Comparison of ENCODE assay signal across 11 mouse cellular contexts in genomic region chr4:131876836-131877235, GRCm38 (mm10). TPM values are rescaled to one million over a fixed set of nuclear protein-coding genes. Genes with fewer than 3 reads are reported as not detected.
DNase-seq lines count a peak whose midpoint lies in the region; ATAC-seq and TF ChIP-seq lines count a peak whose summit lies in the region.
"Had no signal": no experiment of that assay in that cellular context is flagged by ENCODE, and none has a peak within 500 bp of the region (broad histone marks: within the 10 kb centered on the region; RNA-seq: fewer than 3 reads in every experiment).

No protein-coding gene starts in this region.

- H3K9me3 ChIP-seq in heart, embryonic 12.5 days (replicated peaks): no peaks in the 10 kb centered on the region
- H3K9me3 ChIP-seq in midbrain, embryonic 12.5 days: no peaks in the 10 kb centered on the region
- no peaks in the 10 kb centered on the region for H3K9me3 ChIP-seq in midbrain, embryonic 11.5 days (ENCODE audit: control insufficient read depth, low read length)
- H3K9me3 ChIP-seq in liver, embryonic 11.5 days (ENCODE audit: control insufficient read depth, low read length): no peaks in the 10 kb centered on the region
- no peaks in the 10 kb centered on the region for H3K9me3 ChIP-seq in neural tube, embryonic 15.5 days (replicated peaks)

- no peaks in the 10 kb centered on the region for H3K27me3 ChIP-seq in heart, embryonic 12.5 days (replicated peaks)
- H3K27me3 ChIP-seq in heart, adult 2 months (ENCODE audit: control insufficient read depth, insufficient read depth, low read length): no peaks in the 10 kb centered on the region
- H3K27me3 ChIP-seq in midbrain, embryonic 12.5 days: no peaks in the 10 kb centered on the region
- H3K27me3 ChIP-seq in midbrain, embryonic 11.5 days (ENCODE audit: control insufficient read depth, insufficient read depth, low read length): no peaks in the 10 kb centered on the region
- no peaks in the 10 kb centered on the region for H3K27me3 ChIP-seq in liver, embryonic 11.5 days (replicated peaks; ENCODE audit: control insufficient read depth, insufficient read depth, low read length)
- H3K27me3 ChIP-seq in neural tube, embryonic 15.5 days (replicated peaks): no peaks in the 10 kb centered on the region

- no peak for DNase-seq in heart, adult 2 months
- no peak for DNase-seq in midbrain, embryonic 11.5 days (ENCODE audit: low spot score, missing footprints)
- no peak for DNase-seq in liver, embryonic 11.5 days (ENCODE audit: low spot score)
- DNase-seq in retina, embryonic 14.5 days (ENCODE audit: low spot score): no peak
- no peak for DNase-seq in spleen, postnatal 10 days (ENCODE audit: low spot score in 2 of 2)
- DNase-seq: right cerebral cortex, adult 18-20 months; thymus, adult 18-20 months had no signal

- ATAC-seq in heart, embryonic 12.5 days (ENCODE audit: insufficient number of reproducible peaks, low FRiP score): no peak
- ATAC-seq in midbrain, embryonic 12.5 days (ENCODE audit: low FRiP score, low read depth): no peak
- no peak for ATAC-seq in midbrain, embryonic 11.5 days (ENCODE audit: low FRiP score)
- no peak for ATAC-seq in liver, embryonic 11.5 days (replicated peaks; ENCODE audit: low FRiP score)
- no peak for ATAC-seq in neural tube, embryonic 15.5 days (ENCODE audit: low FRiP score)

- H3K4me1 ChIP-seq in heart, embryonic 12.5 days (replicated peaks): peaks cover 58% of the 10 kb centered on the region
- H3K4me1 ChIP-seq in heart, adult 2 months (ENCODE audit: control insufficient read depth, insufficient read depth, low read length): peaks cover 36% of the 10 kb centered on the region
- peaks cover 66% of the 10 kb centered on the region for H3K4me1 ChIP-seq in midbrain, embryonic 12.5 days
- H3K4me1 ChIP-seq in midbrain, embryonic 11.5 days (ENCODE audit: control insufficient read depth, insufficient read depth, low read length): peaks cover 23% of the 10 kb centered on the region
- peaks cover 30% of the 10 kb centered on the region for H3K4me1 ChIP-seq in liver, embryonic 11.5 days (replicated peaks; ENCODE audit: control insufficient read depth, insufficient read depth, low read length)
- H3K4me1 ChIP-seq in neural tube, embryonic 15.5 days: peaks cover 56% of the 10 kb centered on the region

- no peak overlapping the region for H3K4me3 ChIP-seq in heart, embryonic 12.5 days
- H3K4me3 ChIP-seq in heart, adult 2 months: no peak overlapping the region
- H3K4me3 ChIP-seq in midbrain, embryonic 12.5 days: no peak overlapping the region
- H3K4me3 ChIP-seq in midbrain, embryonic 11.5 days (ENCODE audit: low read depth, low read length): no peak overlapping the region
- H3K4me3 ChIP-seq in liver, embryonic 11.5 days (ENCODE audit: low read depth, low read length): no peak overlapping the region
- no peak overlapping the region for H3K4me3 ChIP-seq in neural tube, embryonic 15.5 days (replicated peaks)

- no peak for TF ChIP-seq EP300 in heart, adult 2 months (IDR thresholded peaks at IDR 0.05; ENCODE audit: insufficient read depth, low read depth, low read length)

- TF ChIP-seq POLR2A in heart, adult 2 months (IDR thresholded peaks at IDR 0.05; ENCODE audit: insufficient read depth, low read depth, low read length): no peak

- intact Hi-C loops in heart, adult 2 months (cut with DNase I): no loop called here

- H3K36me3 ChIP-seq in heart, embryonic 12.5 days: peaks cover 3% of the 10 kb centered on the region; the same call in 1 of the 2 replicates
- H3K36me3 ChIP-seq in heart, adult 2 months (ENCODE audit: control insufficient read depth, insufficient read depth, low read length): peaks cover 45% of the 10 kb centered on the region
- no peaks in the 10 kb centered on the region for H3K36me3 ChIP-seq in midbrain, embryonic 12.5 days
- H3K36me3 ChIP-seq in midbrain, embryonic 11.5 days (ENCODE audit: control insufficient read depth, insufficient read depth, low read length): no peaks in the 10 kb centered on the region
- no peaks in the 10 kb centered on the region for H3K36me3 ChIP-seq in liver, embryonic 11.5 days (ENCODE audit: control insufficient read depth, insufficient read depth, low read length)
- no peaks in the 10 kb centered on the region for H3K36me3 ChIP-seq in neural tube, embryonic 15.5 days

- 0 out of 2 replicates have a peak overlapping the region, but pooled peaks have one; percentile 6 for H3K9ac ChIP-seq in heart, embryonic 12.5 days
- H3K9ac ChIP-seq in heart, adult 2 months (ENCODE audit: low read depth, low read length): no peak overlapping the region
- 0 out of 2 replicates have a peak overlapping the region, but pooled peaks have one; percentile 34 for H3K9ac ChIP-seq in midbrain, embryonic 12.5 days (replicated peaks)
- H3K9ac ChIP-seq in midbrain, embryonic 11.5 days (ENCODE audit: low read length): no peak overlapping the region
- no peak overlapping the region for H3K9ac ChIP-seq in liver, embryonic 11.5 days (ENCODE audit: low read depth, low read length)
- H3K9ac ChIP-seq in neural tube, embryonic 15.5 days (replicated peaks): no peak overlapping the region

- H3K4me2 ChIP-seq in heart, embryonic 12.5 days: 0 out of 2 replicates have a peak overlapping the region, but pooled peaks have one; percentile 29
- H3K4me2 ChIP-seq in midbrain, embryonic 12.5 days (replicated peaks): peak overlapping the region; percentile 32
- no peak overlapping the region for H3K4me2 ChIP-seq in midbrain, embryonic 11.5 days
- peak overlapping the region; percentile 74 for H3K4me2 ChIP-seq in liver, embryonic 11.5 days
- H3K4me2 ChIP-seq in neural tube, embryonic 15.5 days: peak overlapping the region; percentile 96

- TF ChIP-seq CTCF in heart, adult 2 months (IDR thresholded peaks at IDR 0.05): no peak

- H3K27ac ChIP-seq in heart, embryonic 12.5 days (ENCODE audit: poor library complexity, severe bottlenecking): no peak overlapping the region
- no peak overlapping the region for H3K27ac ChIP-seq in heart, adult 2 months
- H3K27ac ChIP-seq in midbrain, embryonic 12.5 days (replicated peaks): no peak overlapping the region
- H3K27ac ChIP-seq in midbrain, embryonic 11.5 days (ENCODE audit: low read depth, low read length): no peak overlapping the region
- no peak overlapping the region; the same call in 1 of the 2 replicates for H3K27ac ChIP-seq in liver, embryonic 11.5 days (ENCODE audit: low read depth, low read length)
- no peak overlapping the region for H3K27ac ChIP-seq in neural tube, embryonic 15.5 days (replicated peaks)
- H3K27ac ChIP-seq: macrophage had no signal

- peaks cover 10% of the 10 kb centered on the region for H3K79me2 ChIP-seq in heart, adult 2 months (replicated peaks; ENCODE audit: control insufficient read depth, insufficient read depth, low read length)

- 68% methylated on average over 2 of the region's 2 CpGs for WGBS in heart, embryonic 12.5 days
- WGBS in heart, adult 2 months: 51% methylated on average over 2 of the region's 2 CpGs
- 63% methylated on average over 2 of the region's 2 CpGs for WGBS in midbrain, embryonic 12.5 days
- WGBS in midbrain, embryonic 11.5 days: 73% methylated on average over 2 of the region's 2 CpGs
- 74% methylated on average over 2 of the region's 2 CpGs for WGBS in liver, embryonic 11.5 days
- WGBS in neural tube, embryonic 15.5 days: 39% methylated on average over 2 of the region's 2 CpGs

RNA-seq across cellular contexts. Expression of gene Srsf4, which starts 3.4 kb away (rescaled TPM):
- polyA plus RNA-seq in heart, embryonic 12.5 days (2016; fragmentation: Nextera tagmentation; extraction: Ambion mirVana): 86.1 and 87.1 TPM in 2 replicates
- 10 to 100 TPM; 31.9 to 34.9 TPM for total RNA-seq in heart, adult 2 months (2021)
- 20.4 and 22.4 TPM in 2 replicates for polyA plus RNA-seq in heart, adult 2 months (2012; rRNA removed)
- polyA plus RNA-seq in midbrain, embryonic 12.5 days (2016; fragmentation: Nextera tagmentation; extraction: Ambion mirVana): 166 and 167 TPM in 2 replicates
- 144 and 157 TPM in 2 replicates for polyA plus RNA-seq in midbrain, embryonic 11.5 days (2014; fragmentation: Nextera tagmentation; extraction: Ambion mirVana)
- polyA plus RNA-seq in liver, embryonic 11.5 days (2014; fragmentation: Nextera tagmentation; extraction: Ambion mirVana): 113 and 118 TPM in 2 replicates
- polyA plus RNA-seq in neural tube, embryonic 15.5 days (2015; fragmentation: Nextera tagmentation; extraction: Ambion mirVana): 91.1 and 94.0 TPM in 2 replicates

RNA-seq across cellular contexts. Expression of gene Mecr, which starts 33.6 kb away (rescaled TPM):
- 33.9 and 35.7 TPM in 2 replicates for polyA plus RNA-seq in heart, embryonic 12.5 days (2016; fragmentation: Nextera tagmentation; extraction: Ambion mirVana)
- total RNA-seq in heart, adult 2 months (2021): 10 to 100 TPM; 27.7 to 28.3 TPM
- polyA plus RNA-seq in heart, adult 2 months (2012; rRNA removed): 28.1 and 32.9 TPM in 2 replicates
- polyA plus RNA-seq in midbrain, embryonic 12.5 days (2016; fragmentation: Nextera tagmentation; extraction: Ambion mirVana): 35.5 and 44.5 TPM in 2 replicates
- 39.8 and 40.3 TPM in 2 replicates for polyA plus RNA-seq in midbrain, embryonic 11.5 days (2014; fragmentation: Nextera tagmentation; extraction: Ambion mirVana)
- polyA plus RNA-seq in liver, embryonic 11.5 days (2014; fragmentation: Nextera tagmentation; extraction: Ambion mirVana): 59.3 and 64.4 TPM in 2 replicates
- polyA plus RNA-seq in neural tube, embryonic 15.5 days (2015; fragmentation: Nextera tagmentation; extraction: Ambion mirVana): 38.3 and 39.2 TPM in 2 replicates

RNA-seq across cellular contexts. Expression of gene Ptpru, which starts 38.7 kb away (rescaled TPM):
- 1.8 and 2.5 TPM in 2 replicates for polyA plus RNA-seq in heart, embryonic 12.5 days (2016; fragmentation: Nextera tagmentation; extraction: Ambion mirVana)
- total RNA-seq in heart, adult 2 months (2021): 1 to 10 TPM; 4.3 to 5.7 TPM
- 4.2 and 5.5 TPM in 2 replicates for polyA plus RNA-seq in heart, adult 2 months (2012; rRNA removed)
- 19.4 and 30.6 TPM in 2 replicates for polyA plus RNA-seq in midbrain, embryonic 12.5 days (2016; fragmentation: Nextera tagmentation; extraction: Ambion mirVana)
- 9.6 and 11.4 TPM in 2 replicates for polyA plus RNA-seq in midbrain, embryonic 11.5 days (2014; fragmentation: Nextera tagmentation; extraction: Ambion mirVana)
- polyA plus RNA-seq in liver, embryonic 11.5 days (2014; fragmentation: Nextera tagmentation; extraction: Ambion mirVana): 5.8 and 6.1 TPM in 2 replicates
- 15.9 and 23.5 TPM in 2 replicates for polyA plus RNA-seq in neural tube, embryonic 15.5 days (2015; fragmentation: Nextera tagmentation; extraction: Ambion mirVana)

RNA-seq across cellular contexts. Expression of gene Tmem200b, which starts 44.7 kb away (rescaled TPM):
- 6.9 and 8.2 TPM in 2 replicates for polyA plus RNA-seq in heart, embryonic 12.5 days (2016; fragmentation: Nextera tagmentation; extraction: Ambion mirVana)
- total RNA-seq in heart, adult 2 months (2021): 1 to 10 TPM; 7.3 to 7.4 TPM
- polyA plus RNA-seq in heart, adult 2 months (2012; rRNA removed): 6.9 and 10.4 TPM in 2 replicates
- polyA plus RNA-seq in midbrain, embryonic 12.5 days (2016; fragmentation: Nextera tagmentation; extraction: Ambion mirVana): 0.64 and 0.99 TPM in 2 replicates
- 0.79 and 0.84 TPM in 2 replicates for polyA plus RNA-seq in midbrain, embryonic 11.5 days (2014; fragmentation: Nextera tagmentation; extraction: Ambion mirVana)
- 0.78 and 1.2 TPM in 2 replicates for polyA plus RNA-seq in liver, embryonic 11.5 days (2014; fragmentation: Nextera tagmentation; extraction: Ambion mirVana)
- polyA plus RNA-seq in neural tube, embryonic 15.5 days (2015; fragmentation: Nextera tagmentation; extraction: Ambion mirVana): 0.22 TPM in 2 replicates
- polyA plus RNA-seq: macrophage had no signal

Comparison
In these comparisons a context has a peak if more than half of its experiments do, and no peak if none do; other contexts are left out.
1. H3K9ac ChIP-seq: peak in heart, embryonic 12.5 days (single experiment) and midbrain, embryonic 12.5 days (single experiment); none in heart, adult 2 months (single experiment), midbrain, embryonic 11.5 days (single experiment), liver, embryonic 11.5 days (single experiment) and neural tube, embryonic 15.5 days (single experiment).